ENCODE assay signal across 8 mouse cellular contexts in genomic region chr12:86833711-86834415, GRCm38 (mm10). TPM values are rescaled to one million over a fixed set of nuclear protein-coding genes. Genes with fewer than 3 reads are reported as not detected.
DNase-seq lines count a peak whose midpoint lies in the region; ATAC-seq and TF ChIP-seq lines count a peak whose summit lies in the region.

No protein-coding gene starts in this region.

- intact Hi-C loops in left cerebral cortex, adult 2 months (cut with DNase I): no loop called here

- peaks cover 46% of the 10 kb centered on the region for H3K4me1 ChIP-seq in lung, embryonic 14.5 days (ENCODE audit: insufficient read depth)

- H3K4me3 ChIP-seq in left cerebral cortex, adult 2 months: no peak overlapping the region
- no peak overlapping the region for H3K4me3 ChIP-seq in lung, embryonic 14.5 days (ENCODE audit: low read depth, low read length)

- peak overlapping the region; percentile 60 for H3K27ac ChIP-seq in left cerebral cortex, adult 2 months
- peak overlapping the region; percentile 68 for H3K27ac ChIP-seq in lung, embryonic 14.5 days (ENCODE audit: low read depth)

- H3K4me2 ChIP-seq in lung, embryonic 14.5 days: no peak overlapping the region

- no peak; the same call in 1 of the 2 replicates for ATAC-seq in lung, embryonic 14.5 days (ENCODE audit: insufficient read depth)

- no peak for TF ChIP-seq CTCF in left cerebral cortex, adult 2 months (IDR thresholded peaks at IDR 0.05)
- no peak for TF ChIP-seq CTCF in lung, embryonic 14.5 days (IDR thresholded peaks at IDR 0.05; ENCODE audit: low read depth)

- WGBS in lung, embryonic 14.5 days: 45% methylated on average over 6 of the region's 6 CpGs

- H3K36me3 ChIP-seq in lung, embryonic 14.5 days (ENCODE audit: insufficient read depth): no peaks in the 10 kb centered on the region

- no peak for DNase-seq in left cerebral cortex, adult 2 months (ENCODE audit: extremely low spot score in 1 of 2, low spot score in 2 of 2)
- DNase-seq in left cerebral cortex, adult 18-20 months (ENCODE audit: low spot score in 2 of 2): no peak
- DNase-seq in adrenal gland, adult (ENCODE audit: inconsistent age in 2 of 2, low spot score in 1 of 2): peak; percentile 96 to 97
- peak; percentile 89 for DNase-seq in gastrocnemius, postnatal 25 days
- peak; percentile 76 for DNase-seq in kidney, adult 18-20 months
- DNase-seq in lung, embryonic 14.5 days: peak; percentile 60
- peak; percentile 43 to 59 for DNase-seq in spleen, postnatal 14 days (ENCODE audit: low spot score in 2 of 2)
- no peak for DNase-seq in cerebellum, adult 11 months

- no peaks in the 10 kb centered on the region for H3K9me3 ChIP-seq in lung, embryonic 14.5 days (ENCODE audit: low read depth, low read length)

- H3K27me3 ChIP-seq in lung, embryonic 14.5 days (ENCODE audit: insufficient read depth, low read length): no peaks in the 10 kb centered on the region

- H3K9ac ChIP-seq in lung, embryonic 14.5 days: no peak overlapping the region

RNA-seq across cellular contexts. Expression of gene Irf2bpl, which starts 50.7 kb away (rescaled TPM):
- 10 to 100 TPM; 74.3 to 80.8 TPM for total RNA-seq in left cerebral cortex, adult 2 months (2021)
- 10 to 100 TPM; 91.6 to 93.6 TPM for total RNA-seq in left cerebral cortex, adult 18-20 months (2021)
- 10 to 100 TPM; 22.0 to 24.0 TPM for total RNA-seq in gastrocnemius, postnatal 25 days (2021)
- 44.6 and 44.8 TPM in 2 replicates for polyA plus RNA-seq in lung, embryonic 14.5 days (2014; fragmentation: Nextera tagmentation; extraction: Ambion mirVana)

Comparison
In these comparisons a context has a peak if more than half of its experiments do, and no peak if none do; other contexts are left out.
1. DNase-seq: peak in adrenal gland, adult (2 of 2), gastrocnemius, postnatal 25 days (single experiment), kidney, adult 18-20 months (single experiment), lung, embryonic 14.5 days (single experiment) and spleen, postnatal 14 days (2 of 2); none in left cerebral cortex, adult 2 months (0 of 2), left cerebral cortex, adult 18-20 months (0 of 2) and cerebellum, adult 11 months (single experiment).